Mouse (Mus musculus) B cell, adult 2 months (primary cell): ENCODE results near the gene Polr2b.
A peak's percentile ranks its signal among the peaks of the same experiment; 100 is the strongest.

Experiments
- DNase-seq, 2 experiments: peaks; one replicate each; pipeline ENCODE4 v3.0.0; 2022

Gene Polr2b

DNA sequence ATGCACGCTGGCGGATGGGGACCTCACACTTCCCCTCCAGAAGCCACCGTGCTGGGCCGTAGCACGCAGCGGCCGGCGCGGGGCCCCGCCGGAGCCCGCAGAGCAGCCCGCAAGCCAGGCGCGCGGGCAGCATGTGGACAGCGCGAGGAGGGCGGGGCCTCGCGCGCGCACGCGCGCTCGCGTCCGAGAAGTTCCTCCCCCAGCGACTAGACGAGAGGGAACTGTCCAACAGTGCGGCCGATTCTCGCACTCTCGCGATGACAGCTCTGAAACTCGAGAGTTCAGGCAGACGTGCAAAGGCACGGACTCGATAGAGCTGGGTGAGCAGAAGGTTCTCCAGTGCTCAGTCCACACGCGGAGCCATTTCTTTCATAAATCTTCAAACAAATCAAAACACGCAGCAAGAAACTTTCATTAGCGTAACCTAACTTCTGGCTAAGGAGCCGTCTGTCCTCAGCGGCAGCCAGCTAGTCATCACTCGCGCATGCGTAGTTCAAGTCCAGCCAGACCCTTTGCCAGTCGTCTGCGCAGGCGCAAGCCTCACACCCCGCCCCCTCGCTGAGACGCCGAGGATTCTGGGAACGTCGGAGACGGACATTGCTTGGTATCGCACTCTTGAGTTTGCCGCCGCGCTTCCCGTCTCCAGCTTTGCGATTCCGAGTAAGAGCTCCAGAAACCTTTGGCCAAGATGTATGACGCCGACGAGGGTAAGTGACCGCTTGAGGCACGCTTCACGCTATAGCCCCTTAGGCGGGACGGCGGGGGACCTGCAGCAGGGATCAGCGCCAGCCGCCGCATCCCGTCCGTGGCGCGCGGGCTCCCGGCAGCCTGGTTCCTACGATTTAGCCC, at the start of gene Polr2b, which contains the start of gene Noa1:
TSS of gene Polr2b (plus strand) at position 224 of the 849 bp plus-strand sequence.
TSS of gene Noa1 (minus strand) at position 161 of the 849 bp plus-strand sequence.
- DNase-seq: peak; percentile 99

- no peak for DNase-seq
Measured at GRCm38 (mm10) chr5:77261137-77261536, 48.8 kb upstream of the Polr2b start.

GRCm38 (mm10) chr5:77262105-77262504, 47.8 kb upstream of the Polr2b start:
- DNase-seq: no peak

- DNase-seq: peak; percentile 80 to 84
Measured at GRCm38 (mm10) chr5:77265081-77265670, 44.8 kb upstream of the Polr2b start, which contains the start of gene Rest. Rest (plus strand) TSS chr5:77265491.

- DNase-seq: peak; percentile 75 to 77
Measured at GRCm38 (mm10) chr5:77265671-77266065, 44.3 kb upstream of the Polr2b start.

DNA sequence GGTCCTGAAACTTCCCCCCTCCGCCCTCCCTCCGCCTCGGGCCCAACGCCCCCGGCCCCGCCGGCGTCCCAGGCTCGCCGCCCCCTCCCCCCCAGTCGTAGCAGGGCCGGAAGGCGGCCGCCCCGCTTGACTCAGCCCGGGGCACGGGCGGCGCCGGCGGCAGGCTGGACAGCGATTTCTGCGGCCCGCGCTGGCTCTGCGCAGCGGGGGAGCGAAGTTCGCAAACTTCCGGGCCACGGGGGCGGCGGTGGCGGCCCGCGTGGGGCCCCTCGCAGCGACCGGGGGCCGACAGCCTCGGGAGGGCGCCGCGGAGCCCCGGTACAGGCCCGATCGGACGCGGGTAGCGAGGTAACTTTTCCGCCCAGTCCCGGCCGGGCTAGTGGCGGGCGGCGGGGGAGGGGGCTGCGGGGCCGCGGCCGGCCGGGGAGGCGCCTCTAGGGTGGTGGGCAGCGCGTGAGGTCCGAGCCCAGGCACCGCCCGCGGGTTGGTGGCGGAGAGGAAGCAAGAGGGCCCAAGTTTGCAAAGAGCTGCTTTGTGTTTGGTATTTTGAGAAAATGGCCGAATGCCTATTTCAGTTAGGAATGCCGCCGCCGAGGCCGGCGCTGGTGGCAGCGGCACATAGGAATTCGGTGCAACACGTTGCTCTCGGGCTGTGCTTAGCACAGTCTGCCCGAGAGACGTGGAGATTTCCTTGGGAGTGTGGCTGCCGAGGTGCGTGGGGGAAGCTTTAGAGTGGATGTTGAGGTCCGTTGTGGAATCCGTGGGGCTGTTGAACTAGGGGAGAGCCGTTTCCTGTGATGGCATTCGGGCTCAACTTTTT, 43.7 kb upstream of the Polr2b start:
- peak; percentile 57 to 67 for DNase-seq

GRCm38 (mm10) chr5:77266886-77267401, 43.0 kb upstream of the Polr2b start:
- peak; percentile 52 to 61 for DNase-seq

GRCm38 (mm10) chr5:77267441-77267840, 42.5 kb upstream of the Polr2b start:
- no peak for DNase-seq

- no peak for DNase-seq
Measured at GRCm38 (mm10) chr5:77267957-77268624, 41.9 kb upstream of the Polr2b start.

GRCm38 (mm10) chr5:77269399-77269798, 40.5 kb upstream of the Polr2b start:
- DNase-seq: peak; percentile 70 to 73

DNA sequence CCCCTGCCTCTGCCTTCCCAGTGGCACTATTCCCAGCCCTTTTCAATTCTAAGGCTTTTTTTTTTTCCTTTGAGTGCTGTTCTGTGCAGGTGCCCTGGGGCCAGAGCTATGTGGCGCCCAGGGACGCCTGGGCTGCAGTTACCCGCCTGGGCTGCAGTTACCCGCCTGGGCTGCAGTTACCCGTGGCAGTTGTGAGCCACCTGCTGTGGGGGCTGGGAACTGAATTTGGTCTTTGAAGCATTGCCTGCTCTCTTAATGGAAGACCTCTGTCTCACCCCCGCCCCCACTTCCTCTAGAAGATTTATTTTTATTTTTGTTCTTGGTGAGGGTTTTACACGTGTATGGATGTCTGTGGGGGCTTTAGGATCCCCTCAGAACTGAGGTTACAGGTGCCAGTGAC, 36.8 kb upstream of the Polr2b start:
- DNase-seq: peak; percentile 68 to 71

GRCm38 (mm10) chr5:77275950-77276349, 34.0 kb upstream of the Polr2b start:
- peak; percentile 79 to 80 for DNase-seq

- DNase-seq: no peak
Measured at GRCm38 (mm10) chr5:77277204-77277603, 32.7 kb upstream of the Polr2b start.

DNA sequence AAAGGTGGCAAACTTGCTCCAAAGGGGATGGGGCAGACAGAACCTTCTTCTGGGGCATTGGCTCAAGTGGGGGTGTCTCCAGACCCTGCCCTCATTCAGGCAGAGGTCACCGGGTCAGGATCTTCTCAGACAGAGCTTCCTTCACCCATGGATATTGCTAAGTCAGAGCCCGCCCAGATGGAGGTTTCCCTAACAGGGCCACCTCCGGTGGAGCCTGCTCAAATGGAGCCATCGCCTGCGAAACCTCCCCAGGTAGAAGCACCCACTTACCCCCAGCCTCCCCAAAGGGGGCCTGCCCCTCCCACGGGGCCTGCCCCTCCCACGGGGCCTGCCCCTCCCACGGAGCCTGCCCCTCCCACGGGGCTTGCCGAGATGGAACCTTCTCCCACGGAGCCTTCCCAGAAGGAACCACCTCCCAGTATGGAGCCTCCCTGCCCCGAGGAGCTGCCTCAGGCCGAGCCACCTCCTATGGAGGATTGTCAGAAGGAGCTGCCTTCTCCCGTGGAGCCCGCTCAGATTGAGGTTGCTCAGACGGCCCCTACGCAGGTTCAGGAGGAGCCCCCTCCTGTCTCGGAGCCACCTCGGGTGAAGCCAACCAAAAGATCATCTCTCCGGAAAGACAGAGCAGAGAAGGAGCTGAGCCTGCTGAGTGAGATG, 28.3 kb upstream of the Polr2b start:
- no peak for DNase-seq

- DNase-seq: no peak
Measured at GRCm38 (mm10) chr5:77282242-77282641, 27.7 kb upstream of the Polr2b start.

- no peak for DNase-seq
Measured at GRCm38 (mm10) chr5:77285685-77286084, 24.3 kb upstream of the Polr2b start.

GRCm38 (mm10) chr5:77286904-77287303, 23.0 kb upstream of the Polr2b start:
- no peak for DNase-seq

DNA sequence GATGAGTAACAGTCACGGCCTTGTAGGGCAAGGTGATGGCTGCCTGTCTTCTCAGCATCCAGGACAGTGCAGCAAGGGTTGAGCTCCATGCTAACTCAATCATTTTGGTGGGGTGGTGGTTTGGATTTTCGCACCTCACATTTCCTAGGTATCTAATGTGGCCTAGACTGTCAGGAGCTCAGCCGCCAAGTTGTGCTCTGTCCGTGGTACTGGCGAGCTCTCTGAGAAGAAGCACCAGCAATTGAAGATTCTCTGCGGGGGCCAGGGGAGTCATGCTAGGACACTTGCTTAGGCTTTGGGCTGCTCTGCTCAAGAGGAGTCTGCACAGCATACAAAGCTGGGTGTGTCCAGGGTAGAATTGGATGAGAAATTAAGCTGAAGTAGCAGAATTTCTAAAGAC, 22.0 kb upstream of the Polr2b start:
- peak in 1 of 2 experiments; percentile 28 for DNase-seq

GRCm38 (mm10) chr5:77289686-77290085, 20.3 kb upstream of the Polr2b start:
- peak; percentile 80 to 86 for DNase-seq

DNA sequence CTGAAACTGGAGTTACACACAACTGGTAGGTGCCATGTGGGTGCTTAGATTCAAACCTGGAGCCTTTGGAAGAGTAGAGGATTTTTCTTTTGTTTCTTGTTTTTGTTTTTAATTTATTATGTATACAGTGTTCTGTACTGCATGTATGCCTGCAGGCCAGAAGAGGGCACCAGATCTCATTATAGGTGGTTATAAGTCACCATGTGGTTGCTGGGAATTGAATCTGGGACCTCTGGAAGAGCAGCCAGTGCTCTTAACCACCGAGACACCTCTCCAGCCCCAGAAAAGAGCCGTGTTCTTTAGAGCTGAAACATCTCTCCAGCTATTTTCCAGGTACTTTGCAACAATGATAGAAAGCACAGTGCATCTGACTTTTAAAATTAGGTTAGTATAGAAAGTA, 19.3 kb upstream of the Polr2b start:
- no peak for DNase-seq

DNA sequence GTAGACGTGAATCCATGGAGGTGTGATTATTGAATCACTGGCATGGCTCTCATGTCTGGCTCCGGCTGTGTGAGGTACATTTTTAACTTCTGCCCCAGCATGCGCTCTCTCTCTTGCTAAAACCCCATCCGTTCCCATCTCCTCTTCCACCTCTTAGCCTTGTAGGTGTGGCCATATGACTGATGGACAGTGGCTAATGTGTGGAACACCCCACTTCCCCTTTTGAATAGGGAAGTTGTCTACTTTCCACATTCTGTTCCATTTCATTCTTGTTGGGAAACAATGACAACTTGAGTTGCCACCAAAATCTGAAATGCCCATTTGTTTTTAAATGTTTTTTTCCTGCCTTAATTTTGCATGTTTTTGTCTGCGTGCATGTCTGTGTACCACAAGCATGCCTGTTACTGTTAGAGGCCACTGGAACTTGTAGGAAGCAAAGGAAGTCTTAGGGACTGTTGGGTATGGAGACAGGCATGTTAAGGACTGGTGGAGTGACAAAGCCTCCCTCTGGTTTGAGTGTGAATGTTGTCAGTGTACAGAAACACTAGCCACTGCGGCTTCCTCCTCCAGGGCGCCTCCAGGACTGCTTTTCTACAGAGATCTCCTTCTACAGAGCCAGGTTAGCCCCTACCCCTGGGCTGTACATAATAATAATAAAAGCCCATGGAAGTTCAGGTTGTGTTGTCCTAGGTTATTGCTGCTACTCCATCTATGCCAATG, 17.0 kb upstream of the Polr2b start:
- DNase-seq: peak in 1 of 2 experiments; percentile 29
